Mouse (Mus musculus) liver, postnatal 0 days (tissue): ENCODE data around the gene Tbc1d22a.

Source experiments
- CTCF ChIP-seq: sonication (generic); IDR thresholded peaks from 2 replicates; pipeline ENCODE4 v1.5.1; 2016; ENCODE audit warnings: antibody characterized with exemption, low read depth
- EP300 ChIP-seq: IDR thresholded peaks from 2 replicates; pipeline ENCODE4 v1.6.1; 2016; ENCODE audit warnings: antibody characterized with exemption, low read depth, mild to moderate bottlenecking

GRCm38 (mm10) chr15:86250269-86250668 is 36.0 kb downstream of the Tbc1d22a start:
- TF ChIP-seq CTCF (peak; percentile 68), EP300 (no peak)
